9 mouse cellular contexts compared by ENCODE assay signal in genomic region chr13:41248751-41249520, GRCm38 (mm10). TPM values are rescaled to one million over a fixed set of nuclear protein-coding genes. Genes with fewer than 3 reads are reported as not detected.
DNase-seq lines count a peak whose midpoint lies in the region; ATAC-seq and TF ChIP-seq lines count a peak whose summit lies in the region.
"Had no signal": no experiment of that assay in that cellular context is flagged by ENCODE, and none has a peak within 500 bp of the region (broad histone marks: within the 10 kb centered on the region; RNA-seq: fewer than 3 reads in every experiment).

No protein-coding gene starts in this region.

- peak; percentile 27 for ATAC-seq in cerebellum, adult (ENCODE audit: insufficient number of reproducible peaks, low FRiP score, low TSS enrichment)
- ATAC-seq in granulocyte monocyte progenitor cell, adult 5-6 weeks (replicated peaks; ENCODE audit: poor library complexity, severe bottlenecking), result peak; percentile 23; the same call in 1 of the 2 replicates
- ATAC-seq in liver, embryonic 11.5 days (replicated peaks; ENCODE audit: low FRiP score), result peak; percentile 69

- no peaks in the 10 kb centered on the region for H3K27me3 ChIP-seq in liver, embryonic 11.5 days (replicated peaks; ENCODE audit: control insufficient read depth, insufficient read depth, low read length)

- no peaks in the 10 kb centered on the region for H3K36me3 ChIP-seq in liver, embryonic 11.5 days (ENCODE audit: control insufficient read depth, insufficient read depth, low read length)

- TF ChIP-seq POLR2A in olfactory bulb, adult 2 months (IDR thresholded peaks at IDR 0.05; ENCODE audit: insufficient read depth, low read depth, low read length), result no peak

- H3K4me2 ChIP-seq in liver, embryonic 11.5 days, result peak overlapping the region; percentile 82

- TF ChIP-seq CTCF in olfactory bulb, adult 2 months (IDR thresholded peaks at IDR 0.05; ENCODE audit: insufficient read depth, low read depth, low read length), result no peak

- peak overlapping the region; percentile 88 for H3K4me3 ChIP-seq in liver, embryonic 11.5 days (ENCODE audit: low read depth, low read length)
- peak overlapping the region; percentile 96 for H3K4me3 ChIP-seq in olfactory bulb, adult 2 months (ENCODE audit: insufficient read depth, low read depth, low read length)

- 45% methylated on average over 12 of the region's 12 CpGs for WGBS in liver, embryonic 11.5 days
- 27% methylated on average over 12 of the region's 12 CpGs for WGBS in olfactory bulb, adult 2 months

- peak overlapping the region; percentile 63 for H3K9ac ChIP-seq in liver, embryonic 11.5 days (ENCODE audit: low read depth, low read length)

- H3K4me1 ChIP-seq in liver, embryonic 11.5 days (replicated peaks; ENCODE audit: control insufficient read depth, insufficient read depth, low read length), result peaks cover 12% of the 10 kb centered on the region
- peaks cover 6% of the 10 kb centered on the region for H3K4me1 ChIP-seq in olfactory bulb, adult 2 months (ENCODE audit: control insufficient read depth, insufficient read depth, low read length)

- DNase-seq in cerebellum, postnatal 14 days, result no peak
- peak; percentile 32 for DNase-seq in right cerebral cortex, adult 18-20 months
- DNase-seq in right cerebral cortex, postnatal 4 days, result no peak
- DNase-seq in liver, embryonic 11.5 days (ENCODE audit: low spot score), result no peak
- DNase-seq in retina, postnatal 1 day, result no peak

- peak overlapping the region; percentile 84; the same call in 1 of the 2 replicates for H3K27ac ChIP-seq in liver, embryonic 11.5 days (ENCODE audit: low read depth, low read length)
- H3K27ac ChIP-seq in olfactory bulb, adult 2 months (ENCODE audit: insufficient read depth, low read depth, low read length), result peak overlapping the region; percentile 94

- no peaks in the 10 kb centered on the region for H3K9me3 ChIP-seq in liver, embryonic 11.5 days (ENCODE audit: control insufficient read depth, low read length)

RNA-seq across cellular contexts. Expression of gene Smim13, which starts 0.7 kb away (rescaled TPM):
- 13.7 and 14.0 TPM in 2 replicates for total RNA-seq in granulocyte monocyte progenitor cell, adult 5-6 weeks (2014; fragmentation: Nextera tagmentation)
- total RNA-seq in granulocyte monocyte progenitor cell, adult 5-6 weeks (2017), result 12.1 and 14.8 TPM in 2 replicates
- polyA plus RNA-seq in liver, embryonic 11.5 days (2014; fragmentation: Nextera tagmentation; extraction: Ambion mirVana), result 12.6 and 16.9 TPM in 2 replicates
- not detected in 2 replicates for polyA plus RNA-seq in olfactory bulb, adult 2 months (2012; ENCODE audit: insufficient read depth, insufficient read length, low replicate concordance, missing spikeins)

RNA-seq across cellular contexts. Expression of gene Gm17364, which starts 24.8 kb away (rescaled TPM):
- not detected in 2 replicates for total RNA-seq in granulocyte monocyte progenitor cell, adult 5-6 weeks (2014; fragmentation: Nextera tagmentation)
- total RNA-seq in granulocyte monocyte progenitor cell, adult 5-6 weeks (2017), result not detected in 2 replicates
- polyA plus RNA-seq in liver, embryonic 11.5 days (2014; fragmentation: Nextera tagmentation; extraction: Ambion mirVana), result not detected in 2 replicates
- polyA plus RNA-seq in olfactory bulb, adult 2 months (2012; ENCODE audit: insufficient read depth, insufficient read length, low replicate concordance, missing spikeins), result not detected in 2 replicates
- total RNA-seq: left cerebral cortex, adult 18-20 months had no signal

RNA-seq across cellular contexts. Expression of gene Elovl2, which starts 28.7 kb away (rescaled TPM):
- not detected in 2 replicates for total RNA-seq in granulocyte monocyte progenitor cell, adult 5-6 weeks (2014; fragmentation: Nextera tagmentation)
- 0.13 TPM in 1 of 2 replicates, not detected in the other for total RNA-seq in granulocyte monocyte progenitor cell, adult 5-6 weeks (2017)
- 32.5 and 38.1 TPM in 2 replicates for polyA plus RNA-seq in liver, embryonic 11.5 days (2014; fragmentation: Nextera tagmentation; extraction: Ambion mirVana)
- not detected in 2 replicates for polyA plus RNA-seq in olfactory bulb, adult 2 months (2012; ENCODE audit: insufficient read depth, insufficient read length, low replicate concordance, missing spikeins)

Comparison
In these comparisons a context has a peak if more than half of its experiments do, and no peak if none do; other contexts are left out.
1. RNA of gene Elovl2, which starts 28.7 kb away (polyA plus RNA-seq): 32.5 to 38.1 TPM in liver, embryonic 11.5 days; not detected in olfactory bulb, adult 2 months; every median in the first group is over 10 times any median in the second.
2. Peak in every context shown above with its lines, with median percentiles within 50 percentile points of each other: ATAC-seq.